Mouse (Mus musculus): ENCODE results near the gene Mlh3.

- TF ChIP-seq POLR2A (IDR thresholded peaks at IDR 0.05; ENCODE audit: extremely low read depth, insufficient read depth, low read length) (no peak), CTCF (IDR thresholded peaks at IDR 0.05; ENCODE audit: extremely low read depth, insufficient read depth, low read length) (no peak)
Measured at GRCm38 (mm10) chr12:85291541-85291940, 21.1 kb upstream of the Mlh3 start.
